In the genomic region with DNA sequence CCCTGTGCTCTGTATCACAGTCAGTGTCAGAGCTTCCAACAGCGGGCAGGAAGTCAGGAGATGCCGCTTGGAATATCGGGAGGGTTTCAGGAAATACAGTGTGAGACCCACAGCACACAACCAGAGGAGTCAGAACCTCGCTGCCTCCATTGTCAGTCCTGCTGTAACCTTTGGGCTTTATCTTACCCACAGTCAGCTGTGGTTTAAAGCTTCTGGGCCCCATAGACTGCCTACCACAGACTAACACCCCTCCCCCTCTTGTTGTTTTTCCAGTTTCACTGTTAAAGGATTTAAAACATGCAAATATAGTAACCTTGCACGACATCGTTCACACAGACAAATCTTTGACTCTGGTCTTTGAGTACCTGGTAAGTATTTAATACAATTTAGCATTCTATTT, we compare ENCODE assay signal across 21 mouse cellular contexts.
A peak's percentile ranks its signal among the peaks of the same experiment; 100 is the strongest.
DNase-seq lines count a peak whose midpoint lies in the region; ATAC-seq lines count a peak whose summit lies in the region.
"Had no signal": no experiment of that assay in that cellular context is flagged by ENCODE, and none has a peak within 500 bp of the region (broad histone marks: within the 10 kb centered on the region; RNA-seq: fewer than 3 reads in every experiment).

No protein-coding gene starts in this region.

- DNase-seq in cerebellum, adult 9-11 months: peak; percentile 1
- no peak for DNase-seq in cerebellum, postnatal 14 days
- DNase-seq in CD4-positive helper T cell, adult 2 months (ENCODE audit: low read depth, low spot score): peak; percentile 74
- no peak for DNase-seq in embryo, embryonic 9.5 days (ENCODE audit: extremely low spot score)
- no peak for DNase-seq in gastrocnemius, postnatal 25 days
- DNase-seq in layer of hippocampus, postnatal 36 days: no peak
- DNase-seq: adrenal gland, postnatal 25 days; cerebellum, adult 11 months; cerebellum, postnatal 10 days; heart, postnatal 10 days; kidney, postnatal 36 days; liver; midbrain, embryonic 14.5 days; right cerebral cortex, postnatal 4 days; thymus, postnatal 36 days had no signal

- peak; percentile 50 for ATAC-seq in activated CD4-positive, CD25-positive, alpha-beta regulatory T cell, adult 4 months
- ATAC-seq in megakaryocyte-erythroid progenitor cell, adult 5-6 weeks (replicated peaks; ENCODE audit: low FRiP score, low TSS enrichment, poor library complexity, severe bottlenecking): peak; percentile 72; the same call in 1 of the 2 replicates
- ATAC-seq: forebrain, embryonic 14.5 days; hindbrain, embryonic 16.5 days; intestine, postnatal 0 days; lung, postnatal 0 days had no signal

Comparison
In these comparisons a context has a peak if more than half of its experiments do, and no peak if none do; other contexts are left out.
1. DNase-seq: peak in cerebellum, adult 9-11 months (single experiment) and CD4-positive helper T cell, adult 2 months (single experiment); none in cerebellum, postnatal 14 days (0 of 2), embryo, embryonic 9.5 days (single experiment), gastrocnemius, postnatal 25 days (single experiment) and layer of hippocampus, postnatal 36 days (0 of 2).